Mouse (Mus musculus) lung, adult 2 months (tissue): Measurements from ENCODE around the gene Hmgcl.

Experiments used
- CTCF ChIP-seq: fragments of 200-500 bp; IDR thresholded peaks from 2 replicates; pipeline ENCODE4 v1.5.1; 2011; ENCODE audit warnings: mild to moderate bottlenecking, low read length, control low read depth; ENCODE audit not compliant: insufficient read depth
- POLR2A ChIP-seq: fragments of 200-500 bp; IDR thresholded peaks from 2 replicates; pipeline ENCODE4 v1.6.1; 2011; ENCODE audit warnings: low read depth, mild to moderate bottlenecking, control low read depth, low read length, borderline replicate concordance; ENCODE audit errors: extremely low read depth

DNA sequence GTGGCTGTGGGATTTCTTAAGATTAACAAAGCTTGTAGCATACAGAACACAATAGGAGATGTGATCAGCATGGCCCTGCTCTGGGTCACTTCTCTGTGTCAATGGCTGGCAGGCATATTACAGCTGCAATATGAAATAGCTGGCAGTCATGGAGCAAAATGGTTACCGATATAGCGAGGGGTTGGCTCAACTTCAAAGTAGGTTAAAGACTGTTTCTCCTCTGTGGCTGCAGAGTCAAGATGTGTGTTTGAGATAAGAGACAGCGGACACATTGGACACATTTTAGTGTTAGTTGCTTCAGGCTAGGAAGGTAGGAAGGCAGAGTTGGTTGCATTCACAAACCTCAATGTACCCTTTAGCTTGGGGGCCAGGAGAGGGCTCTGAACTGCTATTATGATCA is 39.6 kb upstream of the Hmgcl start:
- TF ChIP-seq POLR2A (no peak), CTCF (no peak)
